Mouse (Mus musculus): ENCODE data around the gene Endou. TPM values are rescaled to one million over a fixed set of nuclear protein-coding genes. Genes with fewer than 3 reads are reported as not detected.

Gene Endou
- total RNA-seq, 4 experiments from 2014 or later, result 0.69 to 3.6 (median 2.2) TPM

Other genes with a start within 250 kb of the Endou start
- gene Rpap3, start 25.5 kb downstream of the Endou start, total RNA-seq (2022), result 10 to 100 TPM; 26.6 to 28.1 (median 27.8) TPM
- 10 to 100 TPM; 52.2 to 70.6 (median 55.7) TPM for gene Rapgef3, start 36.6 kb upstream of the Endou start, total RNA-seq (2022)
- 100 to 1,000 TPM; 131 to 151 (median 146) TPM for gene Slc48a1, start 47.2 kb upstream of the Endou start, total RNA-seq (2022)
- 10 to 100 TPM; 28.0 to 41.5 (median 34.1) TPM for gene Hdac7, start 113.2 kb upstream of the Endou start, total RNA-seq (2022)
- gene Vdr, start 179.3 kb upstream of the Endou start, total RNA-seq (2022), result under 1 TPM; 0.23 to 0.64 (median 0.50) TPM
- gene Tmem106c, start 232.9 kb upstream of the Endou start, total RNA-seq (2022), result 10 to 100 TPM; 32.1 to 41.9 (median 39.0) TPM